Comparison of ENCODE assay signal across 14 mouse cellular contexts in the genomic region with DNA sequence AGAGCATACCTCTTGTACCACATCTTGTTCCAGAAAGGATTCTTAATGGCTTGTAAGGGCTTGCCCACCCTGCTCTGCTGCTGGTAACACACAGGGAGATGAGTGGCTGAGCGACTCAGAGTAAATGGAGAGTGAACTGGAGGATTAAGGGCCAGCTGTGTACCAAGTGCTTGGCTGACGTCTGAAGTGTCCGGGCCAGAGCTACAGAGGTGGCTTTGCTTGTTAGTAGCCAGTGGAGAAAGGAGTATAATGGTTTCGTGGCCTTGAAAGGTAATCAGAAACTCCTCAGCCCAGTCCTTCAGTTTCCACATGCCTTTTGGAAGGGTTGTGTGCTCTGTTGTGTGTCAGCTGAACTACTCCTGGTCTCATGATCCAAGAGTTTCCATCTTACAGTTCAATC. TPM values are rescaled to one million over a fixed set of nuclear protein-coding genes. Genes with fewer than 3 reads are reported as not detected.
DNase-seq lines count a peak whose midpoint lies in the region; ATAC-seq and TF ChIP-seq lines count a peak whose summit lies in the region.
"Had no signal": no experiment of that assay in that cellular context is flagged by ENCODE, and none has a peak within 500 bp of the region (broad histone marks: within the 10 kb centered on the region; RNA-seq: fewer than 3 reads in every experiment).

No protein-coding gene starts in this region.

- no peak for TF ChIP-seq POLR2A in embryonic fibroblast, embryonic 13.5 days (IDR thresholded peaks at IDR 0.05; ENCODE audit: low read depth, low read length)
- TF ChIP-seq POLR2A in cerebellum, adult 2 months (IDR thresholded peaks at IDR 0.05; ENCODE audit: borderline replicate concordance, insufficient read depth, low read length), result no peak

- H3K27me3 ChIP-seq in liver, embryonic 13.5 days, result no peaks in the 10 kb centered on the region
- H3K27me3 ChIP-seq in liver, postnatal 0 days (ENCODE audit: insufficient read depth, low read length), result no peaks in the 10 kb centered on the region
- no peaks in the 10 kb centered on the region for H3K27me3 ChIP-seq in embryonic facial prominence, embryonic 10.5 days (replicated peaks; ENCODE audit: low read depth, poor library complexity, severe bottlenecking)
- H3K27me3 ChIP-seq in cerebellum, adult 2 months (ENCODE audit: control insufficient read depth, insufficient read depth, low read length), result no peaks in the 10 kb centered on the region
- H3K27me3 ChIP-seq: kidney, embryonic 15.5 days had no signal

- peaks cover 5% of the 10 kb centered on the region; the same call in 1 of the 2 replicates for H3K36me3 ChIP-seq in liver, embryonic 13.5 days
- H3K36me3 ChIP-seq in liver, postnatal 0 days (replicated peaks; ENCODE audit: insufficient read depth, low read length), result no peaks in the 10 kb centered on the region; the same call in 1 of the 2 replicates
- no peaks in the 10 kb centered on the region for H3K36me3 ChIP-seq in embryonic facial prominence, embryonic 10.5 days (replicated peaks)
- H3K36me3 ChIP-seq: kidney, embryonic 15.5 days had no signal

- peak overlapping the region; percentile 35; the same call in 1 of the 2 replicates for H3K9ac ChIP-seq in liver, embryonic 13.5 days
- no peak overlapping the region for H3K9ac ChIP-seq in liver, postnatal 0 days (replicated peaks)
- H3K9ac ChIP-seq: forebrain, postnatal 0 days; kidney, embryonic 15.5 days had no signal

- no peak overlapping the region for H3K4me3 ChIP-seq in liver, embryonic 13.5 days (replicated peaks)
- H3K4me3 ChIP-seq in liver, postnatal 0 days (ENCODE audit: low read depth, low read length), result no peak overlapping the region
- H3K4me3 ChIP-seq in embryonic facial prominence, embryonic 10.5 days, result no peak overlapping the region
- H3K4me3 ChIP-seq in embryonic fibroblast, embryonic 13.5 days (ENCODE audit: insufficient read depth, low read length), result no peak overlapping the region
- no peak overlapping the region for H3K4me3 ChIP-seq in cerebellum, adult 2 months (replicated peaks; ENCODE audit: insufficient read depth, low read depth, low read length)
- H3K4me3 ChIP-seq: kidney, embryonic 15.5 days had no signal

- peaks cover 76% of the 10 kb centered on the region for H3K4me1 ChIP-seq in liver, embryonic 13.5 days (replicated peaks)
- H3K4me1 ChIP-seq in liver, postnatal 0 days (ENCODE audit: insufficient read depth), result peaks cover 26% of the 10 kb centered on the region
- H3K4me1 ChIP-seq in embryonic facial prominence, embryonic 10.5 days, result peaks cover 9% of the 10 kb centered on the region
- peaks cover 13% of the 10 kb centered on the region for H3K4me1 ChIP-seq in embryonic fibroblast, embryonic 13.5 days (ENCODE audit: control insufficient read depth, insufficient read depth, low read length)
- H3K4me1 ChIP-seq in cerebellum, adult 2 months (ENCODE audit: control insufficient read depth, insufficient read depth, low read length), result peaks cover 7% of the 10 kb centered on the region

- 0 out of 2 replicates have a peak overlapping the region, but pooled peaks have one; percentile 0 for H3K27ac ChIP-seq in liver, embryonic 13.5 days
- no peak overlapping the region for H3K27ac ChIP-seq in liver, postnatal 0 days (ENCODE audit: low read depth)
- no peak overlapping the region for H3K27ac ChIP-seq in embryonic facial prominence, embryonic 10.5 days (replicated peaks)
- peak overlapping the region; percentile 9; the same call in 1 of the 2 replicates for H3K27ac ChIP-seq in embryonic fibroblast, embryonic 13.5 days (ENCODE audit: insufficient read depth, low read length)
- no peak overlapping the region for H3K27ac ChIP-seq in cerebellum, adult 2 months (ENCODE audit: insufficient read depth, low read length)
- H3K27ac ChIP-seq: kidney, embryonic 15.5 days had no signal

- no peak for TF ChIP-seq EP300 in liver, postnatal 0 days (IDR thresholded peaks at IDR 0.05; ENCODE audit: low read depth)

- H3K9me3 ChIP-seq in liver, embryonic 13.5 days (replicated peaks), result no peaks in the 10 kb centered on the region
- H3K9me3 ChIP-seq in liver, postnatal 0 days (ENCODE audit: low read length), result no peaks in the 10 kb centered on the region
- no peaks in the 10 kb centered on the region for H3K9me3 ChIP-seq in embryonic facial prominence, embryonic 10.5 days
- H3K9me3 ChIP-seq: G1E; kidney, embryonic 15.5 days had no signal

- TF ChIP-seq CTCF in liver, postnatal 0 days (IDR thresholded peaks at IDR 0.05; ENCODE audit: low read depth), result no peak
- TF ChIP-seq CTCF in embryonic fibroblast, embryonic 13.5 days (IDR thresholded peaks at IDR 0.05; ENCODE audit: borderline replicate concordance, insufficient read depth, low read length), result no peak
- TF ChIP-seq CTCF in cerebellum, adult 2 months (IDR thresholded peaks at IDR 0.05; ENCODE audit: borderline replicate concordance, insufficient read depth, low read depth, low read length), result no peak

- ATAC-seq in liver, embryonic 13.5 days (ENCODE audit: low read depth), result no peak
- ATAC-seq in liver, postnatal 0 days, result no peak
- ATAC-seq: forebrain, postnatal 0 days had no signal

- WGBS in liver, embryonic 13.5 days (ENCODE audit: insufficient replicate concordance), result 86% methylated on average over 4 of the region's 4 CpGs
- 85% methylated on average over 4 of the region's 4 CpGs for WGBS in liver, postnatal 0 days (ENCODE audit: insufficient replicate concordance)
- 58% methylated on average over 4 of the region's 4 CpGs for WGBS in embryonic facial prominence, embryonic 10.5 days
- WGBS in cerebellum, adult 2 months, result 50% methylated on average over 4 of the region's 4 CpGs

- no peak for DNase-seq in liver, embryonic 13.5 days
- DNase-seq in liver, postnatal 0 days, result no peak
- peak; percentile 20 for DNase-seq in embryonic facial prominence, embryonic 10.5 days (ENCODE audit: low spot score)
- DNase-seq in retina, embryonic 14.5 days (ENCODE audit: low spot score), result peak; percentile 20
- DNase-seq in layer of hippocampus, postnatal 25 days (ENCODE audit: extremely low spot score in 1 of 2, low spot score in 1 of 2), result no peak
- no peak for DNase-seq in cerebellum, adult 2 months
- DNase-seq: cerebellum, postnatal 14 days; embryo, embryonic 11 days; forebrain, postnatal 0 days; thymus, adult 2 months had no signal

- H3K4me2 ChIP-seq in liver, embryonic 13.5 days, result no peak overlapping the region
- H3K4me2 ChIP-seq in liver, postnatal 0 days (ENCODE audit: low read depth, low read length), result no peak overlapping the region
- H3K4me2 ChIP-seq: kidney, embryonic 15.5 days; liver, embryonic 11.5 days had no signal

RNA-seq across cellular contexts. Expression of a gene that starts 6.3 kb away (rescaled TPM):
- polyA plus RNA-seq in liver, embryonic 13.5 days (2015; fragmentation: Nextera tagmentation; extraction: Ambion mirVana), result 26.0 and 30.7 TPM in 2 replicates
- 18.5 and 19.7 TPM in 2 replicates for polyA plus RNA-seq in liver, postnatal 0 days (2015; fragmentation: Nextera tagmentation; extraction: Ambion mirVana)
- polyA plus RNA-seq in embryonic facial prominence, embryonic 10.5 days (2016; fragmentation: Nextera tagmentation; extraction: Ambion mirVana), result 26.2 and 27.2 TPM in 2 replicates
- polyA plus RNA-seq in embryonic fibroblast, embryonic 13.5 days (2011; ENCODE audit: insufficient read length, low read depth, missing spikeins), result 21.8 and 27.7 TPM in 2 replicates
- 10 to 100 TPM; 45.3 to 48.0 TPM for total RNA-seq in layer of hippocampus, postnatal 25 days (2021)
- 43.8 and 45.0 TPM in 2 replicates for polyA plus RNA-seq in cerebellum, adult 2 months (2012; rRNA removed)

RNA-seq across cellular contexts. Expression of a gene that starts 33.2 kb away (rescaled TPM):
- 5.5 and 7.1 TPM in 2 replicates for polyA plus RNA-seq in liver, embryonic 13.5 days (2015; fragmentation: Nextera tagmentation; extraction: Ambion mirVana)
- polyA plus RNA-seq in liver, postnatal 0 days (2015; fragmentation: Nextera tagmentation; extraction: Ambion mirVana), result 3.6 and 3.9 TPM in 2 replicates
- polyA plus RNA-seq in embryonic facial prominence, embryonic 10.5 days (2016; fragmentation: Nextera tagmentation; extraction: Ambion mirVana), result 4.7 and 5.1 TPM in 2 replicates
- 3.6 and 4.4 TPM in 2 replicates for polyA plus RNA-seq in embryonic fibroblast, embryonic 13.5 days (2011; ENCODE audit: insufficient read length, low read depth, missing spikeins)
- total RNA-seq in layer of hippocampus, postnatal 25 days (2021), result 10 to 100 TPM; 12.9 to 13.1 TPM
- 12.5 and 13.9 TPM in 2 replicates for polyA plus RNA-seq in cerebellum, adult 2 months (2012; rRNA removed)

RNA-seq across cellular contexts. Expression of a gene that starts 39.0 kb away (rescaled TPM):
- 30.7 and 34.4 TPM in 2 replicates for polyA plus RNA-seq in liver, embryonic 13.5 days (2015; fragmentation: Nextera tagmentation; extraction: Ambion mirVana)
- 28.1 and 30.7 TPM in 2 replicates for polyA plus RNA-seq in liver, postnatal 0 days (2015; fragmentation: Nextera tagmentation; extraction: Ambion mirVana)
- 37.7 and 39.1 TPM in 2 replicates for polyA plus RNA-seq in embryonic facial prominence, embryonic 10.5 days (2016; fragmentation: Nextera tagmentation; extraction: Ambion mirVana)
- 42.9 and 54.2 TPM in 2 replicates for polyA plus RNA-seq in embryonic fibroblast, embryonic 13.5 days (2011; ENCODE audit: insufficient read length, low read depth, missing spikeins)
- total RNA-seq in layer of hippocampus, postnatal 25 days (2021), result 10 to 100 TPM; 35.2 to 43.5 TPM
- 35.5 and 38.1 TPM in 2 replicates for polyA plus RNA-seq in cerebellum, adult 2 months (2012; rRNA removed)

Comparison
In these comparisons a context has a peak if more than half of its experiments do, and no peak if none do; other contexts are left out.
1. H3K27ac ChIP-seq: peak in liver, embryonic 13.5 days (single experiment) and embryonic fibroblast, embryonic 13.5 days (single experiment); none in liver, postnatal 0 days (single experiment), embryonic facial prominence, embryonic 10.5 days (single experiment) and cerebellum, adult 2 months (single experiment).
2. DNase-seq: peak in embryonic facial prominence, embryonic 10.5 days (single experiment) and retina, embryonic 14.5 days (single experiment); none in liver, embryonic 13.5 days (single experiment), liver, postnatal 0 days (single experiment), layer of hippocampus, postnatal 25 days (0 of 2) and cerebellum, adult 2 months (0 of 2).